Mouse (Mus musculus): ENCODE measurements at regions not wholly inside any gene's neighbourhood (a gene's known extent, or its start where the extent isn't known, plus 50 kb on each side); places are given as distances from the start of the nearest gene placed in this dataset.
"Not testable (repeated sequence)": the region's sequence is repeated elsewhere in the genome, so short reads cannot be mapped to it uniquely, and the experiment has no call there.

GRCm38 (mm10) chr3:78981057-78981456 lies 305.3 kb downstream of the Rapgef2 start:
- Histone ChIP-seq H3K27me3 (ENCODE audit: control insufficient read depth, insufficient read depth, low read length, poor library complexity, severe bottlenecking) (no peaks in the 10 kb centered on the region), H3K36me3 (ENCODE audit: control insufficient read depth, insufficient read depth, low read length, poor library complexity, severe bottlenecking) (no peaks in the 10 kb centered on the region), H3K4me1 (ENCODE audit: control insufficient read depth, insufficient read depth, low read length) (no peaks in the 10 kb centered on the region), H3K9me3 (replicated peaks; ENCODE audit: control insufficient read depth, insufficient read depth, low read length, poor library complexity, severe bottlenecking) (no peaks in the 10 kb centered on the region), H3K9ac (ENCODE audit: low read depth, poor library complexity, severe bottlenecking) (no peak overlapping the region), H3K27ac (ENCODE audit: insufficient read depth, low read length) (no peak overlapping the region), H3K4me3 (ENCODE audit: low read depth, low read length) (no peak overlapping the region)
- TF ChIP-seq EP300 (IDR thresholded peaks at IDR 0.05; ENCODE audit: insufficient read depth, low read depth, low read length), result no peak
- TF ChIP-seq CTCF (IDR thresholded peaks at IDR 0.05; ENCODE audit: low read depth, low read length), result no peak
- no peak for TF ChIP-seq POLR2A (IDR thresholded peaks at IDR 0.05; ENCODE audit: insufficient read depth, low read length)

GRCm38 (mm10) chr3:78978781-78979180 lies 307.5 kb downstream of the Rapgef2 start:
- no peaks in the 10 kb centered on the region for H3K4me1 ChIP-seq (ENCODE audit: control insufficient read depth, insufficient read depth, low read length)
- H3K27ac ChIP-seq (ENCODE audit: insufficient read depth, low read length), result no peak overlapping the region
- H3K9ac ChIP-seq (ENCODE audit: low read depth, poor library complexity, severe bottlenecking), result no peak overlapping the region
- H3K36me3 ChIP-seq (ENCODE audit: control insufficient read depth, insufficient read depth, low read length, poor library complexity, severe bottlenecking), result no peaks in the 10 kb centered on the region
- no peaks in the 10 kb centered on the region for H3K9me3 ChIP-seq (replicated peaks; ENCODE audit: control insufficient read depth, insufficient read depth, low read length, poor library complexity, severe bottlenecking)
- no peak overlapping the region for H3K4me3 ChIP-seq (ENCODE audit: low read depth, low read length)
- no peaks in the 10 kb centered on the region for H3K27me3 ChIP-seq (ENCODE audit: control insufficient read depth, insufficient read depth, low read length, poor library complexity, severe bottlenecking)
- TF ChIP-seq EP300 (IDR thresholded peaks at IDR 0.05; ENCODE audit: insufficient read depth, low read depth, low read length) (no peak), POLR2A (IDR thresholded peaks at IDR 0.05; ENCODE audit: insufficient read depth, low read length) (no peak), CTCF (IDR thresholded peaks at IDR 0.05; ENCODE audit: low read depth, low read length) (no peak)

GRCm38 (mm10) chr3:78966683-78967549 lies 319.4 kb downstream of the Rapgef2 start:
- H3K9me3 ChIP-seq (replicated peaks; ENCODE audit: control insufficient read depth, insufficient read depth, low read length, poor library complexity, severe bottlenecking); H3K36me3 ChIP-seq (ENCODE audit: control insufficient read depth, insufficient read depth, low read length, poor library complexity, severe bottlenecking); H3K4me3 ChIP-seq (ENCODE audit: low read depth, low read length); H3K27ac ChIP-seq (ENCODE audit: insufficient read depth, low read length); H3K4me1 ChIP-seq (ENCODE audit: control insufficient read depth, insufficient read depth, low read length); H3K27me3 ChIP-seq (ENCODE audit: control insufficient read depth, insufficient read depth, low read length, poor library complexity, severe bottlenecking): not testable (repeated sequence)
- H3K9ac ChIP-seq (ENCODE audit: low read depth, poor library complexity, severe bottlenecking), result peak overlapping the region; percentile 29; the same call in 1 of the 2 replicates

- no peaks in the 10 kb centered on the region for H3K27me3 ChIP-seq (ENCODE audit: control insufficient read depth, insufficient read depth, low read length, poor library complexity, severe bottlenecking)
- H3K4me1 ChIP-seq (ENCODE audit: control insufficient read depth, insufficient read depth, low read length), result no peaks in the 10 kb centered on the region
- no peak overlapping the region for H3K9ac ChIP-seq (ENCODE audit: low read depth, poor library complexity, severe bottlenecking)
- H3K27ac ChIP-seq (ENCODE audit: insufficient read depth, low read length), result no peak overlapping the region
- H3K36me3 ChIP-seq (ENCODE audit: control insufficient read depth, insufficient read depth, low read length, poor library complexity, severe bottlenecking), result no peaks in the 10 kb centered on the region
- no peak overlapping the region for H3K4me3 ChIP-seq (ENCODE audit: low read depth, low read length)
- H3K9me3 ChIP-seq (replicated peaks; ENCODE audit: control insufficient read depth, insufficient read depth, low read length, poor library complexity, severe bottlenecking), result no peaks in the 10 kb centered on the region
- TF ChIP-seq CTCF (IDR thresholded peaks at IDR 0.05; ENCODE audit: low read depth, low read length) (no peak), EP300 (IDR thresholded peaks at IDR 0.05; ENCODE audit: insufficient read depth, low read depth, low read length) (no peak), POLR2A (IDR thresholded peaks at IDR 0.05; ENCODE audit: insufficient read depth, low read length) (no peak)
These were observed 322.0 kb downstream of the Rapgef2 start for GRCm38 (mm10) chr3:78964231-78964858.

- Histone ChIP-seq H3K9me3 (replicated peaks; ENCODE audit: control insufficient read depth, insufficient read depth, low read length, poor library complexity, severe bottlenecking) (no peaks in the 10 kb centered on the region), H3K9ac (ENCODE audit: low read depth, poor library complexity, severe bottlenecking) (no peak overlapping the region), H3K27ac (ENCODE audit: insufficient read depth, low read length) (no peak overlapping the region), H3K4me3 (ENCODE audit: low read depth, low read length) (no peak overlapping the region), H3K4me1 (ENCODE audit: control insufficient read depth, insufficient read depth, low read length) (no peaks in the 10 kb centered on the region), H3K27me3 (ENCODE audit: control insufficient read depth, insufficient read depth, low read length, poor library complexity, severe bottlenecking) (no peaks in the 10 kb centered on the region), H3K36me3 (ENCODE audit: control insufficient read depth, insufficient read depth, low read length, poor library complexity, severe bottlenecking) (no peaks in the 10 kb centered on the region)
- TF ChIP-seq EP300 (IDR thresholded peaks at IDR 0.05; ENCODE audit: insufficient read depth, low read depth, low read length) (no peak), POLR2A (IDR thresholded peaks at IDR 0.05; ENCODE audit: insufficient read depth, low read length) (no peak), CTCF (IDR thresholded peaks at IDR 0.05; ENCODE audit: low read depth, low read length) (no peak)
These were observed 327.5 kb downstream of the Rapgef2 start for GRCm38 (mm10) chr3:78958781-78959180.

- Histone ChIP-seq H3K27me3 (ENCODE audit: control insufficient read depth, insufficient read depth, low read length, poor library complexity, severe bottlenecking) (no peaks in the 10 kb centered on the region), H3K9me3 (replicated peaks; ENCODE audit: control insufficient read depth, insufficient read depth, low read length, poor library complexity, severe bottlenecking) (no peaks in the 10 kb centered on the region), H3K4me3 (ENCODE audit: low read depth, low read length) (no peak overlapping the region), H3K9ac (ENCODE audit: low read depth, poor library complexity, severe bottlenecking) (no peak overlapping the region), H3K36me3 (ENCODE audit: control insufficient read depth, insufficient read depth, low read length, poor library complexity, severe bottlenecking) (no peaks in the 10 kb centered on the region), H3K27ac (ENCODE audit: insufficient read depth, low read length) (no peak overlapping the region), H3K4me1 (ENCODE audit: control insufficient read depth, insufficient read depth, low read length) (no peaks in the 10 kb centered on the region)
- TF ChIP-seq CTCF (IDR thresholded peaks at IDR 0.05; ENCODE audit: low read depth, low read length), result no peak
- no peak for TF ChIP-seq EP300 (IDR thresholded peaks at IDR 0.05; ENCODE audit: insufficient read depth, low read depth, low read length)
- TF ChIP-seq POLR2A (IDR thresholded peaks at IDR 0.05; ENCODE audit: insufficient read depth, low read length), result no peak
These were observed 331.0 kb downstream of the Rapgef2 start for GRCm38 (mm10) chr3:78955364-78955763.

GRCm38 (mm10) chr3:78949385-78949784 lies 336.9 kb downstream of the Rapgef2 start:
- not testable (repeated sequence) for H3K4me3 ChIP-seq (ENCODE audit: low read depth, low read length); H3K27ac ChIP-seq (ENCODE audit: insufficient read depth, low read length); H3K9me3 ChIP-seq (replicated peaks; ENCODE audit: control insufficient read depth, insufficient read depth, low read length, poor library complexity, severe bottlenecking); H3K4me1 ChIP-seq (ENCODE audit: control insufficient read depth, insufficient read depth, low read length); H3K27me3 ChIP-seq (ENCODE audit: control insufficient read depth, insufficient read depth, low read length, poor library complexity, severe bottlenecking); H3K9ac ChIP-seq (ENCODE audit: low read depth, poor library complexity, severe bottlenecking); H3K36me3 ChIP-seq (ENCODE audit: control insufficient read depth, insufficient read depth, low read length, poor library complexity, severe bottlenecking)

All from ES-Bruce4 (cell line).